Mouse (Mus musculus) E14TG2a.4 (cell line): ENCODE results near the gene Rpp14.
A peak's percentile ranks its signal among the peaks of the same experiment; 100 is the strongest.

Experiments used
- CTCF ChIP-seq: conservative IDR thresholded peaks from 2 replicates; pipeline ENCODE4 v1.5.1; 2014; ENCODE audit warnings: low read length
- POU5F1 ChIP-seq: IDR thresholded peaks from 2 replicates; pipeline ENCODE4 v1.6.1; 2014; ENCODE audit warnings: low read length, borderline replicate concordance

GRCm38 (mm10) chr14:8124046-8124881 lies 44.1 kb downstream of the Rpp14 start:
- TF ChIP-seq CTCF = peak; percentile 27
- no peak for TF ChIP-seq POU5F1
